Mouse (Mus musculus) kidney, embryonic 15.5 days (tissue): ENCODE measurements around the gene Tpbpa. TPM values are rescaled to one million over a fixed set of nuclear protein-coding genes. Genes with fewer than 3 reads are reported as not detected.

Source experiments
- polyA plus RNA-seq: library from polyadenylated mRNA; unstranded; fragments of >200 nt; fragmentation: Nextera tagmentation; extraction: Ambion mirVana; gene quantifications from 2 replicates; pipeline ENCODE4 v1.2.1, GENCODE M21; 2015

The Tpbpa gene
- polyA plus RNA-seq, 1 experiment from 2014 or later = not detected

Other genes with a start within 250 kb of the Tpbpa start
- not detected in 2 replicates for gene BC051665, start 155.6 kb downstream of the Tpbpa start, polyA plus RNA-seq
- not detected in 2 replicates for gene Ctsll3, start 139.1 kb downstream of the Tpbpa start, polyA plus RNA-seq
- gene 4930486L24Rik, start 77.5 kb downstream of the Tpbpa start, polyA plus RNA-seq = 0.17 TPM in 1 of 2 replicates, not detected in the other
- gene Gm49392, start 45.1 kb downstream of the Tpbpa start, polyA plus RNA-seq = 0.35 and 0.50 TPM in 2 replicates
- 3.9 and 4.1 TPM in 2 replicates for gene Ctla2b, start 44.5 kb downstream of the Tpbpa start, polyA plus RNA-seq
- not detected in 2 replicates for gene Tpbpb, start 37.1 kb downstream of the Tpbpa start, polyA plus RNA-seq
- 0.87 TPM in 1 of 2 replicates, not detected in the other for gene Gm49393, start 6.4 kb downstream of the Tpbpa start, polyA plus RNA-seq
- 1.4 and 1.5 TPM in 2 replicates for gene Gm49391, start 5.4 kb downstream of the Tpbpa start, polyA plus RNA-seq
- 30.6 and 33.5 TPM in 2 replicates for gene Ctla2a, start 5.4 kb downstream of the Tpbpa start, polyA plus RNA-seq
- not detected in 2 replicates for gene Ctsj, start 64.0 kb upstream of the Tpbpa start, polyA plus RNA-seq
- gene Ctsq, start 98.6 kb upstream of the Tpbpa start, polyA plus RNA-seq = not detected in 2 replicates
- gene Ctsr, start 222.3 kb upstream of the Tpbpa start, polyA plus RNA-seq = not detected in 2 replicates